Mouse (Mus musculus): Measurements from ENCODE around the gene Zmynd15.
"Not testable (repeated sequence)": the region's sequence is repeated elsewhere in the genome, so short reads cannot be mapped to it uniquely, and the experiment has no call there.

Gene Zmynd15

GRCm38 (mm10) chr11:70458688-70459600 lies at the start of gene Zmynd15:
Gene Zmynd15, plus strand, starts transcription at chr11:70459433.
- peak in 1 of 2 experiments; percentile 50 for DNase-seq (ENCODE audit: inconsistent age in 2 of 2, low spot score in 1 of 2)

- DNase-seq (ENCODE audit: inconsistent age in 2 of 2, low spot score in 1 of 2), result peak; percentile 89 to 97
These were observed 49.5 kb upstream of the Zmynd15 start, which contains the start of gene Pelp1 for GRCm38 (mm10) chr11:70409594-70410296. Gene Pelp1, minus strand, starts transcription at chr11:70410031.

- DNase-seq (ENCODE audit: inconsistent age in 2 of 2, low spot score in 1 of 2), result no peak
These were observed 49.0 kb upstream of the Zmynd15 start for GRCm38 (mm10) chr11:70410297-70410643.

- DNase-seq (ENCODE audit: inconsistent age in 2 of 2, low spot score in 1 of 2), result no peak
These were observed 46.6 kb upstream of the Zmynd15 start for GRCm38 (mm10) chr11:70412591-70412990.

- DNase-seq (ENCODE audit: inconsistent age in 2 of 2, low spot score in 1 of 2), result peak; percentile 66 to 92
These were observed 45.3 kb upstream of the Zmynd15 start for GRCm38 (mm10) chr11:70413961-70414360.

- no peak for DNase-seq (ENCODE audit: inconsistent age in 2 of 2, low spot score in 1 of 2)
These were observed 41.0 kb upstream of the Zmynd15 start for GRCm38 (mm10) chr11:70418199-70418598.

- no peak for DNase-seq (ENCODE audit: inconsistent age in 2 of 2, low spot score in 1 of 2)
These were observed 39.7 kb upstream of the Zmynd15 start for GRCm38 (mm10) chr11:70419486-70419885.

- not testable (repeated sequence) for DNase-seq (ENCODE audit: inconsistent age in 2 of 2, low spot score in 1 of 2)
These were observed 32.6 kb upstream of the Zmynd15 start for GRCm38 (mm10) chr11:70426598-70426997.

- peak in 1 of 2 experiments; percentile 65 for DNase-seq (ENCODE audit: inconsistent age in 2 of 2, low spot score in 1 of 2)
These were observed 27.7 kb upstream of the Zmynd15 start for GRCm38 (mm10) chr11:70431574-70431973.

GRCm38 (mm10) chr11:70432048-70432894 lies 27.0 kb upstream of the Zmynd15 start, which contains the start of gene Arrb2:
Gene Arrb2, plus strand, starts transcription at chr11:70432635.
- peak; percentile 99 for DNase-seq (ENCODE audit: inconsistent age in 2 of 2, low spot score in 1 of 2)

GRCm38 (mm10) chr11:70432895-70433568 lies 26.2 kb upstream of the Zmynd15 start:
- DNase-seq (ENCODE audit: inconsistent age in 2 of 2, low spot score in 1 of 2), result no peak

GRCm38 (mm10) chr11:70433569-70433943 lies 25.7 kb upstream of the Zmynd15 start:
- DNase-seq (ENCODE audit: inconsistent age in 2 of 2, low spot score in 1 of 2), result no peak

GRCm38 (mm10) chr11:70433951-70434350 lies 25.3 kb upstream of the Zmynd15 start:
- DNase-seq (ENCODE audit: inconsistent age in 2 of 2, low spot score in 1 of 2), result no peak

- no peak for DNase-seq (ENCODE audit: inconsistent age in 2 of 2, low spot score in 1 of 2)
These were observed 23.8 kb upstream of the Zmynd15 start for GRCm38 (mm10) chr11:70435476-70435875.

- no peak for DNase-seq (ENCODE audit: inconsistent age in 2 of 2, low spot score in 1 of 2)
These were observed 21.8 kb upstream of the Zmynd15 start for GRCm38 (mm10) chr11:70437426-70437825.

- peak in 1 of 2 experiments; percentile 62 for DNase-seq (ENCODE audit: inconsistent age in 2 of 2, low spot score in 1 of 2)
These were observed 20.4 kb upstream of the Zmynd15 start for GRCm38 (mm10) chr11:70438728-70439374.

GRCm38 (mm10) chr11:70440637-70441036 lies 18.6 kb upstream of the Zmynd15 start:
- DNase-seq (ENCODE audit: inconsistent age in 2 of 2, low spot score in 1 of 2), result no peak

- peak in 1 of 2 experiments; percentile 22 for DNase-seq (ENCODE audit: inconsistent age in 2 of 2, low spot score in 1 of 2)
These were observed 17.4 kb upstream of the Zmynd15 start for GRCm38 (mm10) chr11:70441882-70442281.

- DNase-seq (ENCODE audit: inconsistent age in 2 of 2, low spot score in 1 of 2), result no peak
These were observed 15.3 kb upstream of the Zmynd15 start for GRCm38 (mm10) chr11:70443964-70444363.

GRCm38 (mm10) chr11:70444667-70445066 lies 14.6 kb upstream of the Zmynd15 start:
- DNase-seq (ENCODE audit: inconsistent age in 2 of 2, low spot score in 1 of 2), result no peak

Data from adrenal gland, adult (tissue).